Mouse (Mus musculus): ENCODE data around the gene Nxf1.
"Not testable (repeated sequence)": the region's sequence is repeated elsewhere in the genome, so short reads cannot be mapped to it uniquely, and the experiment has no call there.

- TF ChIP-seq POLR2A, CTCF (IDR thresholded peaks at IDR 0.05; ENCODE audit: extremely low read depth, insufficient read depth, low read length): not testable (repeated sequence)
Observed at GRCm38 (mm10) chr19:8728335-8729099, 28.4 kb upstream of the Nxf1 start.
